Mouse (Mus musculus) left cerebral cortex, adult 8-10 months (tissue): ENCODE results near the gene Gnptab. TPM values are rescaled to one million over a fixed set of nuclear protein-coding genes. Genes with fewer than 3 reads are reported as not detected.

Experiments
- total RNA-seq, 4 experiments: library from RNA; stranded (reverse); gene quantifications; 2 replicates each; pipeline ENCODE4 v1.2.4; 2022

The Gnptab gene
- total RNA-seq, 4 experiments from 2014 or later, result 61.9 to 69.7 (median 63.8) TPM

Other genes with a start within 250 kb of the Gnptab start
- gene Parpbp, start 232.2 kb upstream of the Gnptab start, total RNA-seq, result 1 to 10 TPM in 3 of 4 experiments, under 1 TPM in 1; 0.72 to 2.1 (median 1.4) TPM
- 1 to 10 TPM; 7.7 to 9.5 (median 8.2) TPM for gene Nup37, start 232.1 kb upstream of the Gnptab start, total RNA-seq
- 10 to 100 TPM; 27.1 to 30.7 (median 27.2) TPM for gene Washc3, start 178.0 kb upstream of the Gnptab start, total RNA-seq
- gene Dram1, start 52 bp upstream of the Gnptab start, total RNA-seq, result 1 to 10 TPM in 1 of 4 experiments, under 1 TPM in 3; 0.65 to 1.9 (median 0.81) TPM
- 1 to 10 TPM in 1 of 4 experiments, under 1 TPM in 3; 0.63 to 1.3 (median 0.88) TPM for gene Sycp3, start 80.4 kb downstream of the Gnptab start, total RNA-seq
- gene Chpt1, start 124.9 kb downstream of the Gnptab start, total RNA-seq, result 10 to 100 TPM; 38.4 to 45.0 (median 39.7) TPM
- 1 to 10 TPM; 4.3 to 5.9 (median 5.4) TPM for gene Mybpc1, start 226.0 kb downstream of the Gnptab start, total RNA-seq